Mouse (Mus musculus) olfactory bulb, adult 2 months (tissue): ENCODE results near the gene Tgif1.

Experiments
- CTCF ChIP-seq: fragments of 200-500 bp; IDR thresholded peaks from 2 replicates; pipeline ENCODE4 v1.5.1; 2012; ENCODE audit warnings: low read depth, mild to moderate bottlenecking, low read length, moderate library complexity; ENCODE audit not compliant: insufficient read depth
- POLR2A ChIP-seq: fragments of 200-500 bp; IDR thresholded peaks from 2 replicates; pipeline ENCODE4 v1.6.1; 2012; ENCODE audit warnings: mild to moderate bottlenecking, low read depth, low read length, moderate library complexity; ENCODE audit not compliant: insufficient read depth

GRCm38 (mm10) chr17:70835071-70835790, 18.1 kb downstream of the Tgif1 start:
- no peak for TF ChIP-seq POLR2A
- no peak for TF ChIP-seq CTCF
